Mouse (Mus musculus): ENCODE measurements around the gene Tanc1. TPM values are rescaled to one million over a fixed set of nuclear protein-coding genes. Genes with fewer than 3 reads are reported as not detected.

Gene Tanc1
- total and polyA plus RNA-seq, 2 experiments from 2014 or later = 2.7 to 7.3 TPM

- TF ChIP-seq CTCF (IDR thresholded peaks at IDR 0.05) = no peak
- ATAC-seq (ENCODE audit: low FRiP score) = no peak
- 74% methylated on average over 8 of the region's 8 CpGs for WGBS
- Histone ChIP-seq H3K27me3 (ENCODE audit: insufficient read depth, low read length) (no peaks in the 10 kb centered on the region), H3K9ac (replicated peaks; ENCODE audit: low read length, poor library complexity, severe bottlenecking) (no peak overlapping the region), H3K4me2 (ENCODE audit: low read depth, low read length, poor library complexity, severe bottlenecking) (no peak overlapping the region), H3K27ac (ENCODE audit: low read depth, low read length) (no peak overlapping the region), H3K4me1 (ENCODE audit: insufficient read depth, low read length) (peaks cover 10% of the 10 kb centered on the region; the same call in 1 of the 2 replicates), H3K4me3 (ENCODE audit: low read depth, low read length) (no peak overlapping the region), H3K36me3 (ENCODE audit: insufficient read depth, low read length) (no peaks in the 10 kb centered on the region), H3K9me3 (ENCODE audit: low read length) (no peaks in the 10 kb centered on the region)
- no peak for DNase-seq (ENCODE audit: low spot score)
These were observed 159.9 kb downstream of the Tanc1 start for GRCm38 (mm10) chr2:59771708-59772107.

GRCm38 (mm10) chr2:59772261-59772683 lies 160.4 kb downstream of the Tanc1 start:
- Histone ChIP-seq H3K9me3 (ENCODE audit: low read length) (no peaks in the 10 kb centered on the region), H3K27ac (ENCODE audit: low read depth, low read length) (no peak overlapping the region), H3K4me3 (ENCODE audit: low read depth, low read length) (no peak overlapping the region), H3K27me3 (ENCODE audit: insufficient read depth, low read length) (no peaks in the 10 kb centered on the region), H3K36me3 (ENCODE audit: insufficient read depth, low read length) (no peaks in the 10 kb centered on the region), H3K9ac (replicated peaks; ENCODE audit: low read length, poor library complexity, severe bottlenecking) (0 out of 2 replicates have a peak overlapping the region, but pooled peaks have one; percentile 36), H3K4me2 (ENCODE audit: low read depth, low read length, poor library complexity, severe bottlenecking) (peak overlapping the region; percentile 35), H3K4me1 (ENCODE audit: insufficient read depth, low read length) (peaks cover 10% of the 10 kb centered on the region; the same call in 1 of the 2 replicates)
- ATAC-seq (ENCODE audit: low FRiP score) = no peak
- 25% methylated on average over 12 of the region's 12 CpGs for WGBS
- peak; percentile 42 for DNase-seq (ENCODE audit: low spot score)
- TF ChIP-seq CTCF (IDR thresholded peaks at IDR 0.05) = no peak

- H3K9ac ChIP-seq (replicated peaks; ENCODE audit: low read length, poor library complexity, severe bottlenecking) = no peak overlapping the region
- no peaks in the 10 kb centered on the region for H3K27me3 ChIP-seq (ENCODE audit: insufficient read depth, low read length)
- H3K9me3 ChIP-seq (ENCODE audit: low read length) = no peaks in the 10 kb centered on the region
- H3K27ac ChIP-seq (ENCODE audit: low read depth, low read length) = no peak overlapping the region
- peaks cover 10% of the 10 kb centered on the region; the same call in 1 of the 2 replicates for H3K4me1 ChIP-seq (ENCODE audit: insufficient read depth, low read length)
- ATAC-seq (ENCODE audit: low FRiP score) (no peak), DNase-seq (ENCODE audit: low spot score) (no peak)
- no peak overlapping the region for H3K4me2 ChIP-seq (ENCODE audit: low read depth, low read length, poor library complexity, severe bottlenecking)
- no peak overlapping the region for H3K4me3 ChIP-seq (ENCODE audit: low read depth, low read length)
- 87% methylated on average over 6 of the region's 6 CpGs for WGBS
- TF ChIP-seq CTCF (IDR thresholded peaks at IDR 0.05) = no peak
- H3K36me3 ChIP-seq (ENCODE audit: insufficient read depth, low read length) = no peaks in the 10 kb centered on the region
These were observed 162.5 kb downstream of the Tanc1 start for GRCm38 (mm10) chr2:59774374-59774773.

GRCm38 (mm10) chr2:59775148-59775547 lies 163.3 kb downstream of the Tanc1 start:
- Histone ChIP-seq H3K9ac (replicated peaks; ENCODE audit: low read length, poor library complexity, severe bottlenecking) (no peak overlapping the region), H3K36me3 (ENCODE audit: insufficient read depth, low read length) (no peaks in the 10 kb centered on the region), H3K4me3 (ENCODE audit: low read depth, low read length) (no peak overlapping the region), H3K4me1 (ENCODE audit: insufficient read depth, low read length) (peaks cover 10% of the 10 kb centered on the region; the same call in 1 of the 2 replicates), H3K9me3 (ENCODE audit: low read length) (no peaks in the 10 kb centered on the region), H3K27ac (ENCODE audit: low read depth, low read length) (no peak overlapping the region), H3K27me3 (ENCODE audit: insufficient read depth, low read length) (no peaks in the 10 kb centered on the region), H3K4me2 (ENCODE audit: low read depth, low read length, poor library complexity, severe bottlenecking) (no peak overlapping the region)
- WGBS = 85% methylated on average over 5 of the region's 5 CpGs
- no peak for TF ChIP-seq CTCF (IDR thresholded peaks at IDR 0.05)
- DNase-seq (ENCODE audit: low spot score) (no peak), ATAC-seq (ENCODE audit: low FRiP score) (no peak)

- H3K9me3 ChIP-seq (ENCODE audit: low read length) = no peaks in the 10 kb centered on the region
- no peak for DNase-seq (ENCODE audit: low spot score)
- H3K36me3 ChIP-seq (ENCODE audit: insufficient read depth, low read length) = no peaks in the 10 kb centered on the region
- no peak overlapping the region for H3K4me2 ChIP-seq (ENCODE audit: low read depth, low read length, poor library complexity, severe bottlenecking)
- no peaks in the 10 kb centered on the region for H3K27me3 ChIP-seq (ENCODE audit: insufficient read depth, low read length)
- 85% methylated on average over 6 of the region's 6 CpGs for WGBS
- ATAC-seq (ENCODE audit: low FRiP score) = no peak
- peaks cover 10% of the 10 kb centered on the region; the same call in 1 of the 2 replicates for H3K4me1 ChIP-seq (ENCODE audit: insufficient read depth, low read length)
- H3K4me3 ChIP-seq (ENCODE audit: low read depth, low read length) = no peak overlapping the region
- TF ChIP-seq CTCF (IDR thresholded peaks at IDR 0.05) = no peak
- no peak overlapping the region for H3K9ac ChIP-seq (replicated peaks; ENCODE audit: low read length, poor library complexity, severe bottlenecking)
- H3K27ac ChIP-seq (ENCODE audit: low read depth, low read length) = no peak overlapping the region
These were observed 164.0 kb downstream of the Tanc1 start for GRCm38 (mm10) chr2:59775820-59776219.

- Histone ChIP-seq H3K9ac (replicated peaks; ENCODE audit: low read length, poor library complexity, severe bottlenecking) (no peak overlapping the region), H3K36me3 (ENCODE audit: insufficient read depth, low read length) (no peaks in the 10 kb centered on the region), H3K27ac (ENCODE audit: low read depth, low read length) (no peak overlapping the region), H3K4me2 (ENCODE audit: low read depth, low read length, poor library complexity, severe bottlenecking) (no peak overlapping the region), H3K4me1 (ENCODE audit: insufficient read depth, low read length) (no peaks in the 10 kb centered on the region), H3K4me3 (ENCODE audit: low read depth, low read length) (no peak overlapping the region), H3K27me3 (ENCODE audit: insufficient read depth, low read length) (no peaks in the 10 kb centered on the region), H3K9me3 (ENCODE audit: low read length) (no peaks in the 10 kb centered on the region)
- 85% methylated on average over 10 of the region's 10 CpGs for WGBS
- DNase-seq (ENCODE audit: low spot score) (no peak), ATAC-seq (ENCODE audit: low FRiP score) (no peak)
- TF ChIP-seq CTCF (IDR thresholded peaks at IDR 0.05) = no peak
These were observed 167.5 kb downstream of the Tanc1 start for GRCm38 (mm10) chr2:59779355-59779754.

All from midbrain, postnatal 0 days (tissue).